Mouse (Mus musculus) bone marrow macrophage, adult 2 months (primary cell): ENCODE results near the gene Egfr.

Source experiments
- CTCF ChIP-seq: IDR thresholded peaks from 2 replicates; pipeline ENCODE4 v1.5.1; 2012; ENCODE audit warnings: low read depth, mild to moderate bottlenecking, low read length, moderate library complexity
- POLR2A ChIP-seq: IDR thresholded peaks from 2 replicates; pipeline ENCODE4 v1.6.1; 2012; ENCODE audit warnings: mild to moderate bottlenecking, low read depth, low read length, borderline replicate concordance

- TF ChIP-seq POLR2A (no peak), CTCF (no peak)
These were observed 9.8 kb upstream of the Egfr start for GRCm38 (mm10) chr11:16742251-16742650.
